Comparison of ENCODE assay signal across 9 mouse cellular contexts in the genomic region with DNA sequence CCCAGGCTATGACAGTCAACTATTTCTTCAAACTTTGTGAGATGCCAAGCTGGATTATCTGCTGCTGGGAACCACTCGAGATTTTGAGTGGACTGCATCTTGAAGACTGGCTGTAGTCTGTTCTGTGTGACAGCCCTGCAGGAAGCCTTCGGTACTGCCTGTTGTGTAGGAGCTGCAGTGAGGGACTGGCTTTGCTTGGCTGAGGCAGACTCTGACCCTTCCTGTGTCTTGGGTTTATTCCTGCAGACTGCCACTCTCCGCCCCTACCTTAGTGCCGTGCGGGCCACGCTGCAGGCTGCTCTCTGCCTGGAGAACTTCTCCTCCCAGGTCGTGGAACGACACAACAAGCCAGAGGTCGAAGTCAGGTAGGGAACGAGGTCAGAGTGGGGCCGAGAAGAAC. TPM values are rescaled to one million over a fixed set of nuclear protein-coding genes. Genes with fewer than 3 reads are reported as not detected.
DNase-seq lines count a peak whose midpoint lies in the region; ATAC-seq and TF ChIP-seq lines count a peak whose summit lies in the region.
"Had no signal": no experiment of that assay in that cellular context is flagged by ENCODE, and none has a peak within 500 bp of the region (broad histone marks: within the 10 kb centered on the region; RNA-seq: fewer than 3 reads in every experiment).

No protein-coding gene starts in this region.

- peak; percentile 33; the same call in 1 of the 2 replicates for TF ChIP-seq CTCF in liver, embryonic 14.5 days (IDR thresholded peaks at IDR 0.05; ENCODE audit: low read depth)

- no peak overlapping the region for H3K4me3 ChIP-seq in liver, embryonic 14.5 days (ENCODE audit: insufficient read depth in 1 of 2, low read depth in 2 of 2, low read length in 2 of 2)
- no peak overlapping the region for H3K4me3 ChIP-seq in hindbrain, embryonic 11.5 days (ENCODE audit: low read depth, low read length)

- peak; percentile 54 for DNase-seq in kidney, adult 9 months
- no peak for DNase-seq in kidney, adult 18-20 months
- peak; percentile 58 for DNase-seq in ES-CJ7 (ENCODE audit: low read depth, low spot score)
- peak; percentile 57 for DNase-seq in ZHBTc4 (ENCODE audit: low read depth, low spot score)
- DNase-seq in liver, embryonic 14.5 days (ENCODE audit: low read depth in 3 of 3, low spot score in 3 of 3) = no peak
- DNase-seq in hindbrain, embryonic 11.5 days (ENCODE audit: low spot score) = no peak
- no peak for DNase-seq in ovary, postnatal 36 days (ENCODE audit: low spot score)
- DNase-seq: cerebellum, adult 2 months; thymus, postnatal 36 days had no signal

- no peak for TF ChIP-seq EP300 in liver, embryonic 14.5 days (IDR thresholded peaks at IDR 0.05; ENCODE audit: low read depth)

- ATAC-seq in liver, embryonic 14.5 days (ENCODE audit: insufficient read depth) = no peak
- ATAC-seq in hindbrain, embryonic 11.5 days (ENCODE audit: low FRiP score) = no peak

- H3K27me3 ChIP-seq in liver, embryonic 14.5 days (ENCODE audit: control insufficient read depth, insufficient read depth, low read length) = no peaks in the 10 kb centered on the region
- no peaks in the 10 kb centered on the region for H3K27me3 ChIP-seq in hindbrain, embryonic 11.5 days (ENCODE audit: control insufficient read depth, insufficient read depth, low read length)

- H3K9ac ChIP-seq in liver, embryonic 14.5 days (replicated peaks) = no peak overlapping the region
- H3K9ac ChIP-seq in hindbrain, embryonic 11.5 days (ENCODE audit: low read depth, low read length) = no peak overlapping the region

- H3K9me3 ChIP-seq in liver, embryonic 14.5 days (ENCODE audit: control insufficient read depth, low read length) = no peaks in the 10 kb centered on the region
- no peaks in the 10 kb centered on the region for H3K9me3 ChIP-seq in hindbrain, embryonic 11.5 days (ENCODE audit: control insufficient read depth, low read length)

- H3K4me2 ChIP-seq in liver, embryonic 14.5 days (ENCODE audit: low read depth) = no peak overlapping the region; the same call in 1 of the 2 replicates
- no peak overlapping the region for H3K4me2 ChIP-seq in hindbrain, embryonic 11.5 days (replicated peaks; ENCODE audit: low read depth, low read length)

- H3K36me3 ChIP-seq in liver, embryonic 14.5 days (replicated peaks; ENCODE audit: control insufficient read depth, insufficient read depth, low read depth) = peaks cover 50% of the 10 kb centered on the region
- H3K36me3 ChIP-seq in hindbrain, embryonic 11.5 days (ENCODE audit: control insufficient read depth, insufficient read depth, low read length) = peaks cover 10% of the 10 kb centered on the region

- no peak overlapping the region for H3K27ac ChIP-seq in liver, embryonic 14.5 days
- H3K27ac ChIP-seq in hindbrain, embryonic 11.5 days (ENCODE audit: low read depth, low read length) = no peak overlapping the region

- peaks cover 16 to 17% of the 10 kb centered on the region in 2 experiments for H3K4me1 ChIP-seq in liver, embryonic 14.5 days (replicated peaks; ENCODE audit: control insufficient read depth in 2 of 2, insufficient read depth in 2 of 2, low read length in 1 of 2)
- no peaks in the 10 kb centered on the region; the same call in none of the 2 replicates for H3K4me1 ChIP-seq in hindbrain, embryonic 11.5 days (replicated peaks; ENCODE audit: control insufficient read depth, insufficient read depth, low read length)

- WGBS in liver, embryonic 14.5 days (ENCODE audit: insufficient replicate concordance) = 87% methylated on average over 11 of the region's 11 CpGs
- WGBS in hindbrain, embryonic 11.5 days = 94% methylated on average over 11 of the region's 11 CpGs

RNA-seq across cellular contexts. Expression of a gene that starts 2.6 kb away (rescaled TPM):
- polyA plus RNA-seq in liver, embryonic 14.5 days (2012; rRNA removed) = 37.2 and 43.7 TPM in 2 replicates
- polyA plus RNA-seq in liver, embryonic 14.5 days (2014; fragmentation: Nextera tagmentation; extraction: Ambion mirVana) = 102 and 103 TPM in 2 replicates
- polyA plus RNA-seq in hindbrain, embryonic 11.5 days (2014; fragmentation: Nextera tagmentation; extraction: Ambion mirVana) = 208 and 210 TPM in 2 replicates

RNA-seq across cellular contexts. Expression of a gene that starts 2.8 kb away (rescaled TPM):
- polyA plus RNA-seq in liver, embryonic 14.5 days (2012; rRNA removed) = 10.3 and 15.1 TPM in 2 replicates
- polyA plus RNA-seq in liver, embryonic 14.5 days (2014; fragmentation: Nextera tagmentation; extraction: Ambion mirVana) = 15.6 and 18.7 TPM in 2 replicates
- 56.3 and 60.2 TPM in 2 replicates for polyA plus RNA-seq in hindbrain, embryonic 11.5 days (2014; fragmentation: Nextera tagmentation; extraction: Ambion mirVana)

RNA-seq across cellular contexts. Expression of a gene that starts 8.6 kb away (rescaled TPM):
- polyA plus RNA-seq in liver, embryonic 14.5 days (2012; rRNA removed) = 1.6 and 2.3 TPM in 2 replicates
- polyA plus RNA-seq in liver, embryonic 14.5 days (2014; fragmentation: Nextera tagmentation; extraction: Ambion mirVana) = 0.41 and 0.44 TPM in 2 replicates
- 4.1 and 4.2 TPM in 2 replicates for polyA plus RNA-seq in hindbrain, embryonic 11.5 days (2014; fragmentation: Nextera tagmentation; extraction: Ambion mirVana)

RNA-seq across cellular contexts. Expression of a gene that starts 36.7 kb away (rescaled TPM):
- polyA plus RNA-seq in liver, embryonic 14.5 days (2012; rRNA removed) = 6.9 and 9.0 TPM in 2 replicates
- polyA plus RNA-seq in liver, embryonic 14.5 days (2014; fragmentation: Nextera tagmentation; extraction: Ambion mirVana) = 16.3 and 19.7 TPM in 2 replicates
- polyA plus RNA-seq in hindbrain, embryonic 11.5 days (2014; fragmentation: Nextera tagmentation; extraction: Ambion mirVana) = 56.3 and 57.7 TPM in 2 replicates

RNA-seq across cellular contexts. Expression of a gene that starts 38.7 kb away (rescaled TPM):
- polyA plus RNA-seq in liver, embryonic 14.5 days (2012; rRNA removed) = 8.1 and 12.8 TPM in 2 replicates
- polyA plus RNA-seq in liver, embryonic 14.5 days (2014; fragmentation: Nextera tagmentation; extraction: Ambion mirVana) = 8.6 and 11.0 TPM in 2 replicates
- polyA plus RNA-seq in hindbrain, embryonic 11.5 days (2014; fragmentation: Nextera tagmentation; extraction: Ambion mirVana) = 23.0 and 26.3 TPM in 2 replicates

Comparison
In these comparisons a context has a peak if more than half of its experiments do, and no peak if none do; other contexts are left out.
1. DNase-seq: peak in kidney, adult 9 months (single experiment), ES-CJ7 (single experiment) and ZHBTc4 (single experiment); none in kidney, adult 18-20 months (single experiment), liver, embryonic 14.5 days (0 of 3), hindbrain, embryonic 11.5 days (single experiment) and ovary, postnatal 36 days (single experiment).